In the genomic region with DNA sequence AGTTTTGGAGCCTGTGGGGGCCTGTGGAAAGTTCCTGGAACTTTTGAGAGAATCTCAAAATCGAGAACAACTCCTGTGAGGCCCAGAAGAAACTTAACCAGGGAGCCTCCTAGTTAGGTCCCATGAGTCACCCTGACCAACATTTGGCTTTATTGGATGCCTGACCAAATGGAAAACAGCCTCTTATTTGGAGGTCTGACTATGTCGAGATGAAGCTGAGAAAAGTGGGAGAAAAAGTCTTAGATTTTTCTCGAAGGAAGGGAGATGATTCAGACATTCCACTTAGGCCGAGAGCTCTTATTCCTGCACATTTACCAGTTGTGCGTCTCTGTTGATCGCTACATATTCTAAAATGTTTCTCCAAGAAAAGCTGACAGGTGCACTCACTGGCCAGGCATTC, we compare ENCODE assay signal across 12 mouse cellular contexts.
"Had no signal": no experiment of that assay in that cellular context is flagged by ENCODE, and none has a peak within 500 bp of the region (broad histone marks: within the 10 kb centered on the region; RNA-seq: fewer than 3 reads in every experiment).

No protein-coding gene starts in this region.

- DNase-seq: liver, postnatal 0 days; lung, adult 2 months; lung, postnatal 14 days; lung, postnatal 36 days; retina, postnatal 1 day; right cerebral cortex, adult 18-20 months; right cerebral cortex, postnatal 25 days; right cerebral cortex, postnatal 4 days; spleen, adult 18-20 months; thymus, adult 2 months; thymus, postnatal 25 days; thymus, postnatal 4 days had no signal
